Mouse (Mus musculus) hindbrain, postnatal 0 days (tissue): ENCODE data around the gene Cnfn. TPM values are rescaled to one million over a fixed set of nuclear protein-coding genes. Genes with fewer than 3 reads are reported as not detected.

ENCODE experiments used
- ATAC-seq: fragments of 200-750 bp; cut with Nextera tagmentation; 2 replicates; pipeline ENCODE4 v1.8.0; 2017; ENCODE audit warnings: mild to moderate bottlenecking, moderate TSS enrichment, moderate library complexity
- DNase-seq: peaks from one replicate; pipeline ENCODE4 v3.0.0-alpha.2; 2015; ENCODE audit warnings: low spot score
- H3K27ac ChIP-seq: fragments of 300-500 bp; sonication (generic); 2 replicates; pipeline ENCODE4 v1.5.1; 2014; ENCODE audit warnings: mild to moderate bottlenecking
- H3K27me3 ChIP-seq: fragments of 300-500 bp; sonication (generic); 2 replicates; pipeline ENCODE4 v1.6.1; 2014; ENCODE audit warnings: low read length, mixed read lengths; ENCODE audit not compliant: insufficient read depth
- H3K36me3 ChIP-seq: fragments of 300-500 bp; sonication (generic); 2 replicates; pipeline ENCODE4 v1.6.1; 2014; ENCODE audit warnings: low read length, mixed read lengths; ENCODE audit not compliant: insufficient read depth
- H3K4me1 ChIP-seq: fragments of 300-500 bp; sonication (generic); 2 replicates; pipeline ENCODE4 v1.6.1; 2014; ENCODE audit warnings: antibody characterized with exemption, low read length, mixed read lengths; ENCODE audit not compliant: insufficient read depth
- H3K4me2 ChIP-seq: fragments of 300-500 bp; sonication (generic); 2 replicates; pipeline ENCODE4 v1.6.1; 2014; ENCODE audit warnings: low read depth, mild to moderate bottlenecking, low read length, moderate library complexity, mixed read lengths
- H3K4me3 ChIP-seq: fragments of 300-500 bp; sonication (generic); 2 replicates; pipeline ENCODE4 v1.5.1; 2014; ENCODE audit warnings: low read length
- H3K9ac ChIP-seq: fragments of 300-500 bp; sonication (generic); replicated peaks from 2 replicates; pipeline ENCODE4 v1.6.1; 2014; ENCODE audit warnings: mild to moderate bottlenecking, low read length, moderate library complexity, mixed read lengths
- H3K9me3 ChIP-seq: fragments of 300-500 bp; sonication (generic); 2 replicates; pipeline ENCODE4 v1.6.1; 2016; ENCODE audit warnings: low read length, mixed read lengths
- CTCF ChIP-seq: IDR thresholded peaks from 2 replicates; pipeline ENCODE4 v1.5.1; 2016; ENCODE audit warnings: antibody characterized with exemption, control low read depth, low read depth
- WGBS: fragments of 180-500 bp; shearing (Covaris S2); extraction: QIAGEN DNeasy Blood & Tissue Kit; methylation state at CpG from one replicate; pipeline ENCODE4 v1.1.7; 2014; 5-methylcytosine and 5-hydroxymethylcytosine counted together
- polyA plus RNA-seq: library from polyadenylated mRNA; unstranded; fragments of >200 nt; fragmentation: Nextera tagmentation; extraction: Ambion mirVana; gene quantifications from 2 replicates; pipeline ENCODE4 v1.2.1, GENCODE M21; 2015
- total RNA-seq: library from RNA; depleted of rRNA; stranded (reverse); fragments of >200 nt; gene quantifications from 2 replicates; pipeline ENCODE4 v1.2.3, GENCODE M21; 2014

The Cnfn gene
- total and polyA plus RNA-seq, 2 experiments from 2014 or later: 0.30 TPM; not detected in 1

DNA sequence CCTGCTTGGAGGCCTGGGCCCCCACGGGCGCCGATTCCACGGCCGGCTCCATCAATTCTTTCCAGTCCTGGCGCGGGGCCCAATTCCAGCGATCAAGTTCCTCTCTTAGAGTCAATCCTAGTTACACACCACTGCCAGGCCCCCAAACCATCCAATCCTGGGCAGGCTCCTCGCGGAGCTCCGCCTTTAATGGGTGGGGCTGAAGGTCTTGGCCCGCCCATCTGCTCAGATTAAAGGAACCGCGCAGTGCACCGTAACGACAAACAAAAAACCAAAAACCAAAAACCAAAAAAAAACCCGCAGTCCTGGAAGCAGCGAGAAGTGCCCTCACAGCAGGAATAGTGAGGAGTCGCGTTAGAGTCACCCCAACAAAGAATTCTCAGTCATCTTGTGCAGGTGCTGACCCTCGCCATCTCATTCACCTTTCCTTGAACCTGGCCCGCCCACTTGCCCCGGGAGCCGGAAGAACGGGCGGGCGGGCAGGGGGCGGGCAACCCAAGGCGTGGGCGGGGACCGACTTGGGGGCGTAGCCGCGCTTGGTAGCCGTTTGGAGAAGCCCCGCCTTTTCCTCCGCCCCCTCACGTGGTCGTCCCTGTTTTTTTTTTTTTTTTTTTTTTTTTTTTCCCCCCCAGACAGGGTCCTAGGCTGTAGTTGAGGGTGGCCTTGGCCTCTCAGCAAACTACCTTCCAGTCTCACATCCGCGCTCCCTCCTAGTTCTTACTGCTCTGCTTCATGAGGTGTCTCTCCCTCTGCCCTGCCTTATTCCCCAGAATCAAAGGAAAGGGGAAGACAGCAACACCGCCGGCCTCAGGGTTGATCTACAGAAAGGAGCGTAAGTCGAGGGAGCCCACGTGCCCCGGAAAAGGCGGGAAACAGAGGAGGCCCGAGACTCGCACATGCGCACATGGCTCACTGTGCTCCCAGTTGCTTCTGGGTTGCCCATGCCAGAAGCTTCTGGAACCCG lies 26.3 kb upstream of the Cnfn start:
- no peak for TF ChIP-seq CTCF
- peak; percentile 97 for DNase-seq
- peak overlapping the region; percentile 63 for H3K9ac ChIP-seq
- H3K9me3 ChIP-seq: no peaks in the 10 kb centered on the region
- 4% methylated on average over 50 of the region's 52 CpGs for WGBS
- no peaks in the 10 kb centered on the region for H3K36me3 ChIP-seq
- peak overlapping the region; percentile 82 for H3K4me2 ChIP-seq
- H3K4me1 ChIP-seq: peaks cover 29% of the 10 kb centered on the region
- peak overlapping the region; percentile 75 for H3K27ac ChIP-seq
- peak overlapping the region; percentile 64 for H3K4me3 ChIP-seq
- peak; percentile 98 for ATAC-seq
- no peaks in the 10 kb centered on the region for H3K27me3 ChIP-seq

DNA sequence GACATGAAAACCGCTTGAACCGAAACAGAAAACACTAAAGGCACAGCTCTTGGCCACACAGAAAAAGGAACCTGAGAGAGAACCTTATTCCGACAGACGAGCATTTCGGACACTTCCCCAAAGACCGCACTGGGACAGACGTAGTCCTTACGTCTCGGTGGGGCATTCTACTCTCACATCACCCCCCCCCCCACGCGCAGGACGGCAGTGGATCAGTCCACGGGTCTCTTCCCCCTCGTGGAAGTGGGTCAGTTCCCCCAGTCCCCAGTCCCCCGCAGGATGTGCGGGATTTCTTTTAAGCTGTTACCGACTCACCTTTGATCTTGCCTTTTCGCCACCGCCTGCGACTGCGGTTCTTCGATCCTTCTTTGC lies 25.6 kb upstream of the Cnfn start:
- TF ChIP-seq CTCF: no peak
- peak overlapping the region; percentile 63 for H3K9ac ChIP-seq
- H3K27ac ChIP-seq: peak overlapping the region; percentile 75
- peak overlapping the region; percentile 64 for H3K4me3 ChIP-seq
- H3K27me3 ChIP-seq: no peaks in the 10 kb centered on the region
- H3K4me1 ChIP-seq: peaks cover 29% of the 10 kb centered on the region
- under 1% methylated on average over 22 of the region's 22 CpGs for WGBS
- peak overlapping the region; percentile 82 for H3K4me2 ChIP-seq
- H3K36me3 ChIP-seq: no peaks in the 10 kb centered on the region
- DNase-seq (no peak), ATAC-seq (peak; percentile 64)
- H3K9me3 ChIP-seq: no peaks in the 10 kb centered on the region

GRCm38 (mm10) chr7:25394754-25395153 lies 25.2 kb upstream of the Cnfn start:
- peak overlapping the region; percentile 64 for H3K4me3 ChIP-seq
- no peak for TF ChIP-seq CTCF
- ATAC-seq (no peak), DNase-seq (no peak)
- H3K9ac ChIP-seq: peak overlapping the region; percentile 63
- no peaks in the 10 kb centered on the region; the same call in 1 of the 2 replicates for H3K36me3 ChIP-seq
- no peaks in the 10 kb centered on the region for H3K9me3 ChIP-seq
- peak overlapping the region; percentile 82 for H3K4me2 ChIP-seq
- no peaks in the 10 kb centered on the region for H3K27me3 ChIP-seq
- H3K27ac ChIP-seq: peak overlapping the region; percentile 75
- H3K4me1 ChIP-seq: peaks cover 29% of the 10 kb centered on the region
- 12% methylated on average over 7 of the region's 7 CpGs for whole genome bisulfite sequencing

DNA sequence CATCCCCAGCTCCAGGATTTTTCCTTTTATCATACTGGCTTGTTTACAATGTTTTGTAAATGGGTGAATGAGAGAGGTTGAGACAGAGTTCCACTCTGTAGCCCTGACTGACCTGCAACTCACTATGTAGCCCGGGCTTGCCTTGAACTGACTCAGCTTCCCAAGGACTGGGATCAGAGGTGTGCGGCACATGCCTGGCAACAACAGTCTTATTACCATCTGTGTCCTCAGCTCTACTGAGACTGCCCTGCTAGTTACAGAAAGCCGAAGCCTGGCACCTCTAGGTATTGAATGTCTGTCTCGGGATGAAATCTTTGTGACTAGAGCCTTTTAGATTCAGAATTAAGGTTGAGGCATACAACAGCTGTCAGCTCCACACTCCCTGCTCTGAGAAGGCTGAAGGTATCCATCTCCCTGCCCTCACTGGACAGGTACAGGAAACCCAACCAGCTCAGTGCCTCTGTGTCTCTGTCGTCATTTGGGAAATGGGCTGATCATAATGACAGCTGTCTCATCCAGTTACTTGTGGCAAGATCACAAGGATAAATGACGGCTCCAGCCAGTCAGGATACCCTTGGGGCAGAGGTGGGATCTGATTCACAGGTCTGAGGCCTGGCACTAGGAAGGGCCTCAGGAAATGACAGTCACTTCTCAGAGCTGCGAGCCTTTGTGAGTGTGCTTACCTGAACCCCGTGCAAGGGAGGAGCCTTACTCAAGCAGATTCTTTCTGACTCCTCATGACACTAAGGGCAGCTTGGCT lies 24.1 kb upstream of the Cnfn start:
- no peak for TF ChIP-seq CTCF
- H3K9me3 ChIP-seq: no peaks in the 10 kb centered on the region
- H3K9ac ChIP-seq: 0 out of 2 replicates have a peak overlapping the region, but pooled peaks have one; percentile 63
- H3K36me3 ChIP-seq: no peaks in the 10 kb centered on the region; the same call in 1 of the 2 replicates
- peak overlapping the region; percentile 82 for H3K4me2 ChIP-seq
- ATAC-seq: no peak
- peaks cover 29% of the 10 kb centered on the region for H3K4me1 ChIP-seq
- H3K27me3 ChIP-seq: no peaks in the 10 kb centered on the region
- no peak for DNase-seq
- peak overlapping the region; percentile 64; the same call in 1 of the 2 replicates for H3K4me3 ChIP-seq
- H3K27ac ChIP-seq: no peak overlapping the region
- 68% methylated on average over 8 of the region's 8 CpGs for WGBS

GRCm38 (mm10) chr7:25392851-25393250 lies 23.3 kb upstream of the Cnfn start:
- Histone ChIP-seq H3K4me3 (no peak overlapping the region), H3K27me3 (no peaks in the 10 kb centered on the region), H3K27ac (no peak overlapping the region), H3K9ac (no peak overlapping the region), H3K9me3 (no peaks in the 10 kb centered on the region), H3K4me1 (peaks cover 29% of the 10 kb centered on the region), H3K4me2 (no peak overlapping the region), H3K36me3 (peaks cover 7% of the 10 kb centered on the region)
- ATAC-seq (no peak), DNase-seq (no peak)
- 46% methylated on average over 7 of the region's 7 CpGs for WGBS
- TF ChIP-seq CTCF: no peak

DNA sequence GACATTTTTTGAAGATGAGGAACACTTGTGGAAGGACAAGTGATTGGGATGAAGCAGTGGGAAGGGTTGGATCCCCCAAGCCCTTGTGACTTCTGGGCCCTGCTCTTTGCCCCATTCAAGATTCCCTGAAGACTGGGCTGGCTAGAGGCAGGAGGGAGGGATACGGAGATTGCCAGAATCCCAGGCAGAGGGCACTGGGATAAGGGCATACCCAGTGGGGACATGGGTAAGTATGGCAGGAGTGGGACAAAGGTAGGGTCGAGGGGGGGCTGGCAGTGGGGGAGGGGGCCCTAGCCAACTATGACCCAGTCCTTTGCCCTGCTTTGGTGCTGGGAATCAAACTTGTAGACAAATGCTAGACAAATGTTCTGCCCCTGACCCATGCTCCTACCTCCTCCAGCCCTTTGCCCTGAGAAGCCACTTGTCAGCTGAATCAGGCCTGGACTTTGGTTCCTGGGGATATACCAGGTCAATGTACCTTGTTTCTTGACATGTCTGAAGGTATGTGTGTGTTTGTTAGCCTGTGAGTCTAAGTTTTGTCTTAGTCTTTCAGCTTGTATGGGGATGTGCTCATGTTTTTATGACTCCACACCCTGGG lies 22.4 kb upstream of the Cnfn start:
- Histone ChIP-seq H3K27me3 (no peaks in the 10 kb centered on the region), H3K36me3 (peaks cover 16% of the 10 kb centered on the region), H3K9ac (no peak overlapping the region), H3K9me3 (no peaks in the 10 kb centered on the region), H3K4me2 (no peak overlapping the region), H3K27ac (no peak overlapping the region), H3K4me3 (no peak overlapping the region), H3K4me1 (peaks cover 29% of the 10 kb centered on the region)
- 59% methylated on average over 2 of the region's 2 CpGs for WGBS
- no peak for TF ChIP-seq CTCF
- no peak for DNase-seq
- ATAC-seq: no peak
